Mouse (Mus musculus) thymus, postnatal 14 days (tissue): ENCODE measurements around the gene Ube2g2.

Source experiments
- DNase-seq: peaks from one replicate; pipeline ENCODE4 v3.0.0; 2021

The Ube2g2 gene

GRCm38 (mm10) chr10:77622055-77622988 lies at the start of gene Ube2g2:
Gene Ube2g2, plus strand, starts transcription at chr10:77622275.
- DNase-seq: peak; percentile 96

- DNase-seq: no peak
These were observed 48.9 kb upstream of the Ube2g2 start for GRCm38 (mm10) chr10:77573162-77573561.

DNA sequence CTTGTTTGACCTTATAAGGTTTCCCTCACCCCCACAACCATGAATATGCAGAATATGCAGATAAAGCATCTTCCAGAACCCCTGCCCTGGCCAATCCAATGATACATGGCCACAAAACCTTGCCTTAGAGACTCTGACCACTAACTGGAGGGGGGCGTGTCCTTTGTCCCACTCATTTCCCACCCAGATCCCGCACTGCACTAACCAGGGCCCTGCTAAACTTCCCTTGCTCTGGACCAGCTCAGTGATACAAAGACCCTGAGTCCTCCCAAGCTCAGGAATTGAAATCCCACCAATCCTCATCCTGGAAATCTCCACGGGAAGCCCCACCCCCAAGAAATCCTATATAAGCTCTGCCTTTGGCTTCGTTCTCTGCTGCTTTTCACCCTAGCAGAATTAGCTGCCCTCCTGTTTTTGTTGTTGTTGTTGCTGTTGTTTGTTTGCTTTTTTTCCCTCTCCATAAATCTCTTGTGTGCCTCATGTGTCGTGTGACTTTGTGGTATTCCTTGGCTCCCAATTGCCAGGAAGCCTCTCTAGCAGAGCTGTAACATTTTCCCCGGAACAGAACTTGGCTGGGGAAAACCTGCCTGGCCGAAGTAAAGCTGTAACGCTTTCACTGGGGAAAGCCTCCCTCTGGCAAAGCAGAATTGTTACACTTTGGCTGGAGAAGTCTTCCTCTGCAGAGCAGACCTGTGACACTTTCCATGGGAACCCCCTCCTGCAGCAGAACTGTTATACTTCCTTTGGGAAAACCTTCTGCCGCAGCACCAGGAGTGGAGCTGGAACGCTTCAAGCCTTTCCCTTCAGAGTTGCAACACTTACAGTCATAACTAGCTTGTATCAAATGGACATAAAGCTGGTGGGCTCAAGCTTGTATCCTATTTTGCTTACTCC lies 41.8 kb upstream of the Ube2g2 start:
- no peak for DNase-seq

DNA sequence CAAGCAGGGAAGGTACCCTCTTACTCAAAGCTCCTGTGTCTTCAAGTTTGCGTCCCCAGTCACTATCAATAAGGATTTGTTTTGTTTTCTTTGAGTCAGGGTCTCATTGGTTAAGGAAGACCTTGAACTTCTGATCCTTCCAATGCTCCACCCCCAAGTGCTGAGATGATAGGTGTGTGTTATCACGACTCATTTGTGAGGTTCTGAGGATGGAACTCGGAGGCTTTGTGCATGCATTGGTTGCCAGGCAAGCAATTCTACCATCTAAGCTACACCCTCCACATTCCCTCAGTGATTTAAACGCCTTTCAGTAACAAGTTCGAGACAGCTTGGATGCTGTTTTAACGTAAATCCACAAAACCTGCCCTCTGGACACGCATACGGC lies 41.1 kb upstream of the Ube2g2 start:
- peak; percentile 23 for DNase-seq

DNA sequence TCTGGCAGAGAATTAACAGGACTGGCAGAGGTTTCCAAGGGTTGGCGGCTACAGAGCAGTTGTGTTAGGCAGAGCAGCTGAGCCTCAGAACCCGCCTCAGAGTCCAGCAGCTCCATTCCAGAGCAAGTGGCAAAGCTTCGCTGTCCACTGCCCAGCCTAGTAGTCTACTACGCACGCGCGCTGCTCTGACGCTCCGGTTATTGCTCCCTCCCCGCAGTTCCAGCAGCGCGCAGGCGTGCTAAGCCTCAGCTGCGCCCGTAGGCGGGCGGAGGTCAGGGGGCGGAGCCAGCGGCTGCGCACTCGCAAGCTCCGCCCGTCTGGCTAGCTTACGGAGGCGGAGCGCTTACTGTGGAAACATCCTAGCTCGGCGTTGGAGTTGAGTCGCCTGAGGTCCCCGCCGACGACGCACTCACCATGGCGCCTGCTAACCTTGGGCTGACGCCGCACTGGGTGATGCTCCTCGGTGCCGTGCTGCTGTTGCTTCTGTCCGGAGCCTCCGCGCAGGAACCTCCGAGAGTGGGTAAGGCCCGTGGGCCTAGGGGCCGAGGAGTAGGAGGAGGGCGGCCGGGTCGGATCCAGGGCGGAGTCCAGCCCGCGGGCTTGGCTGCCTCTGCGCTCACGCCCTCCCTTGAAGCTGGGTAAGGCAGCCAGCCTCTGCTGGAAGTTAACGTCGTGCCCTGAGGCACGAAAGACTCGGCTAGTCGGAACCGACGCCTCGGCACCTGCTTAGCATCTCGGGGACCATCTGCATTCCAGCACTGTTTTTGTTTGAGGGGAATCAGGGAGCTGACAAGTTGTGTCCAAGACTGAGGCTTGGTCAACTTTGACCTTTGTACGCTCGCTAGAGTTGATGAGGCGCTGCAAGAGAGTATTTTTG lies 40.4 kb upstream of the Ube2g2 start, which contains the start of gene Pttg1ip:
Gene Pttg1ip (plus strand): TSS at position 313 of the 877 bp plus-strand sequence.
- peak; percentile 97 for DNase-seq

GRCm38 (mm10) chr10:77582285-77582618 lies 39.8 kb upstream of the Ube2g2 start:
- DNase-seq: peak; percentile 25

GRCm38 (mm10) chr10:77583795-77584422 lies 38.2 kb upstream of the Ube2g2 start:
- DNase-seq: no peak

DNA sequence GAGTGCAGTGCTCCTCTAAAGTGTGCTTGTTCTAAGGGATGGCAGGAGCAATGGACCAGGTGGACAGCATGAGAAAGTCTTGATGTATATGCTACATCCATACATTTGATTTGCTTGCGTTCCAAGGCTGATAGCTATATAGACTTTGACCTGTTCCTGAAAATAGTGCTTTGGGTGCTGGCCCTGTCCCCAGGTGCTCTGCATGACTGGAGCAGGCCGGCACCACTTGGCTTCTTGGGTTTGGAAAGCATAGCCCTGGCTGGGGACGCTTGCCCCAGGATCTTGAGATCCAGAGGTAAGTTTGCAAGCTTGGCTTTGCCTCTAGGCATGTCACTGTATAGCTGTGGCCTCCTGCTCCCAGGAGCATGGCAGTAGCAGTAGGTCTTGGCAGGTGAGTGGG lies 35.4 kb upstream of the Ube2g2 start:
- no peak for DNase-seq

- DNase-seq: no peak
These were observed 34.8 kb upstream of the Ube2g2 start for GRCm38 (mm10) chr10:77587091-77587775.

DNA sequence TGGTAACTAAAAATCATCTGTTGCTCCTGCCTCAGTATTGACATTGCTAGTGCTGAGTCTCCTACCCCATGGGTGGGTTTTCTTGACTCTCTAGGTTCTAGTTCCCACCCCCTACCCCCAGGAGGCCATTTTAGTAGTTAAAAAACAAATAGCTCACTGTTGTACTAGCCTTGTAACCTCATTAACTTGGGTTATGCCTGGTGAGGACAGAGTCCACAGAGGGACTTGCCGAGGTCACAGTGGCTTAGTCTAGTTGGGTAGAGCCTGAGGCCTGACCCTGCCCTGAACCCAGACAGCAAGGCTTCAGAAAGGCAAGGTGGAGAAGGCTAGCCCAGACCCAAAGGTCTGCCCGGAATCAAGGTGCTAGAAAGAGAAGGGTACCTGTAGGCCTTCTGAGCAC lies 34.0 kb upstream of the Ube2g2 start:
- no peak for DNase-seq

- DNase-seq: no peak
These were observed 33.0 kb upstream of the Ube2g2 start for GRCm38 (mm10) chr10:77589117-77589516.

DNA sequence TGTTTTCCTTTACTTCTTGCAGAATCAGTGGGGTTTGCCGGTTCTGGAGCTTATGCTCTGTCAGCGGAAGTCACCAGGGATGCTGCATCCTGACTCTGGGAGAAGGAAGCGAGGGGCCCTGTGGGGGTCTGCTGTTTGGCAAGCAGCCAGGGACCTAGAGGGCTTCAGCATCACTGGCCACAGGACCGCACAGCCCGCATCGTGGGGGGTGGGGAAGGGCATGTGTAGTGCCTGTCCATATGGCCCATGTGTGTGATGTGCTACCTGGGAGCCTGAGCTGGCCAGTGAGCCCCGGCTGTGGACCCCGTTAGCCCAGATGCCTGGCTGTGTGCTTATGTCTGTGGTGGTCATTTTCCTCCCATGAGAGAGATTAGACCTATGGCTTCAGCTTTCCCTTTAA lies 32.3 kb upstream of the Ube2g2 start:
- DNase-seq: no peak

GRCm38 (mm10) chr10:77590812-77591211 lies 31.3 kb upstream of the Ube2g2 start:
- DNase-seq: peak; percentile 80

DNA sequence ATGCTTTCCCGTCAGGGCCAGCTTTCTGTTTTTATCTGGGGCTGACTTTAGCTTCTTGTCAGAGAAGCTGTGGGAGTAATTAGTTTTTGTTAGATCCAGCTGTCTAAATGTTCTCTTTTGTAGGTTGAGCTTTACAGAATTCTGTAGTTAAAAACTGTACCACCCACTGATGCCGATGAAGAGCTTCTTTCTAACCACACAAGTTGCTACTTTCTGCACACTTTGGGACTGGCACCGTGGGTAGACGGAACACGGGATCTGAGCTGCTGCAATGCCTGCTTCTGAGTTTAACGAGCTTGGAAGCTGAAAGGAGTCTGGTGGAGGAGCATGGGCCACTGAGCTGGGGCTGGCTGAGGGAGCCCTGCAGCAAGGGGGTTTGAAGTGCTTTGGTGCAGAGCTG lies 30.5 kb upstream of the Ube2g2 start:
- no peak for DNase-seq

DNA sequence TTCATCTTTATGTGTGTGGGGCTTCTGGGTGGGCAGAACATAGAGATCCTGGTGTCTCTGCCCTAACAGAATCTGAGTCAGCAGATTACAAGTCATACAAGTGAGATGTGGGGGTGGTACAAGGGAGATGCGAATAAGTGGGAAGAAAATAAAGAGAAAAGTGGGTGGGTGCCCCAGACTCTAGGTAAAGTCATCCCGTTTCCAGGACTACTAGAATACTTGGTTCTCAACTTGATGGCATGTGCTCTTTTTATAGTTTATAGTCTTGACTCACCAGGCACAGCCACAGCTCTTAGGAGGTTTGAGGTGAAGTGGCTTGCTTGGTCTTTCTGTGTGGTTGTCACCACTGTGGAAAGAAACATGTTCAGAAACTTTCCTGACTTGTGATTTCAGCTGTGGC lies 26.0 kb upstream of the Ube2g2 start:
- DNase-seq: no peak

DNA sequence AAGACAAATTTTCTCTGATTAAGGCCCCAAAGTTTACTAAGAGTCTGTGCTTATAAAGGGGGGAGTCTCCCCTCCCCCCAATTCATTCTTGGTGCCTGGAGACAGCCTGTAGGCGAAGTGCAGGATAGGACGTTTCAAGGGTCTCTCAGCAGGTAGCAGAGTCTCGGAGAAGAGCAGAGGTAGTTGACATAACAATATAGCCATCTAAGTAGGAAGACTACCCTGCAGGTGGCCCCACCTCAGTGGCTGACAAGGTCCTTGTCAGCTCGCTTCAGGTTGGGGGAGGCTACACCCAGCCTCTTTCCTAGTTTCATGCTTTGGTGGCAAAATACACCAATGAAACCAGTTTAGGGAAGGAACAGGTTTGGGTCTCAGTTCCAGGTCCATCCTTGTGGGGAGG lies 19.1 kb upstream of the Ube2g2 start:
- DNase-seq: no peak

DNA sequence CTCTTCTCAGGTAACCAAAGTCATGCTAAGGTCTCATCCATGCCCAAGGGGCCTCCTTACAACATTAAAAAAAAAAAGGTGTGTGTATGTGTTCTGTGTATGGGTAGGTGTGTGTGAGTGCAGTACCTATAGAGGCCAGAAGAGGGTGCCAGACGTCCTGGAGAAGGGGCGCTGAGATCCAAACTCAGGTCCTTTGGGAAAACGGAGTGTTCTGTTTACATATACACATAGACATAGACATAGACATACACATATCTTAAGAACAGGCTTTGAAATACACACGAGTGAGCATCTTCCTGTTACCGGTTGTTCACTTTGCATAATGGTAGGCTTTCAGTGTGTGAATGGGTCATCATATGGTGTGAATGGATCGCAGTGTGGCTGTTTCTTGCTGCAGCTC lies 18.0 kb upstream of the Ube2g2 start:
- DNase-seq: no peak

DNA sequence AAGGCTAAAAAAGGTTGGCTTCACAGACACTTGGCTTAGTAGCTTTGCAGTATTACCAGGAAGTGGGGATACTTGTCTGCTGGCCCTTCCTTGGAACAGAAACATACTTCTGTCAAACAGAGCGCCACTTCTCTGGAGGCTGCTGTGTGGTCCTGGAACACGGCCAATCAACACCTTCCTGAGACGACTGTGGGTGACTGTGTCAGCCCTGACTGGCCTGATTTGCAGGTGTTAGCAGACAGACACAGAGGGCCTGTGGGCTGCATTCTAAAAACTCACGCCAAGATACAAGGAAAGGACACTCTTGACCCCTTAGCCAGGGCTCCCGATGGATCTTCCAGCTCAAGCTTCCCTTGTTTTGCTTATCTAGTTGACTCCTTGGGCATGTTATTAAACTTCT lies 17.1 kb upstream of the Ube2g2 start:
- DNase-seq: no peak

- DNase-seq: peak; percentile 47
These were observed 16.7 kb upstream of the Ube2g2 start for GRCm38 (mm10) chr10:77605368-77605767.

DNA sequence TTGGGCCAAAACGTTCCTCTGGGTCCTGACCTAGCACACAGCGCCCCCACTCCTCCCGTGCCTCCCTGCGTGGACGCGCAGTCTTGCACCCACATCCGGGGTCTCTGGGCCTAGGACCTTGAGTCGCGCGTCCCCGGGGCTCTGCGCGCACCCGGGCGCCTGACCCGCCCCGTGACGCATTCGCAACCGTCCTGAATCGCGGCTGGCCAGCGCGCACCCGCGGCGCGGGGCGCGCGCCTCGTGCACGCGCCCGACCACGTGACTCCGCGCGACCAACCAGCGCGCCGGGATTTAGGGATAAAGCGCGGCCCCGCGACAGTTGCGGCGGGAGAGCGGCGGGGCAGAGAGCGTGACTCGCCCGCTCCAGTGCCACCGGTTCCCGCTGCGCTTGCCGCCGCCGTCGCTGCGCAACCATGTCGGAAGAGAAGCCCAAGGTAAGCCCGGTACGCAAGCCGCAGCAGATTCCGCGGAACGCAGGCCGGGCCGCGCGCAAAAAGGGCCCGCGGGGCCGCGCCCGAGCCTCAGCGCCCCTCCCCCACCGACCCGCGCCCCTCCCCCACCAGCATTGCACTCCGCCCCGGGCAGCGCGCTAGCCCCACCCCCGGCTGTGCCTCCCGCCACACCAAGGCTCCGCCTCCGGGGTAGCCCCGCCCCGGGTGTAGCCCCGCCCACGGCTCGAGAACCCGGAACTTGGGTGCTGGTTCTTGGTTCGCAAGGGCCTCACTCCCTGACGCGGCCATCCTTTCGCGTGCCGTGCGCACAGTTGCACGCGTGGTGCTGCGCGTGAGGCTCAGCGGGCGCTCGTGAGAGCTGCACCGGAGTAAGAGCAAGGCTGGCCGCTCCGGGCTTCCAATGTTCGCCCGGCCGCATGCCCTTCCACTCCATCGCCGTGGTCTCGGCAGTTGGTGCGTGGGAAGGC lies 15.9 kb upstream of the Ube2g2 start, which contains the start of the genes Sumo3 and Gm49325:
Gene Sumo3 (plus strand): TSS at position 190 of the 919 bp plus-strand sequence.
Gene Gm49325 (plus strand): TSS at position 290 of the 919 bp plus-strand sequence.
- DNase-seq: peak; percentile 100
